Mouse (Mus musculus) gastrocnemius, adult 8-10 months (tissue): ENCODE data around the gene Syce1. TPM values are rescaled to one million over a fixed set of nuclear protein-coding genes. Genes with fewer than 3 reads are reported as not detected.

Experiments used
- DNase-seq, 2 experiments: peaks; one replicate each; pipeline ENCODE4 v3.0.0; 2022; ENCODE audit warnings: low spot score in 2 of 2
- total RNA-seq, 4 experiments: library from RNA; stranded (reverse); gene quantifications; 2 replicates each; pipeline ENCODE4 v1.2.4; 2022

Gene Syce1
- total RNA-seq: not detected

DNA sequence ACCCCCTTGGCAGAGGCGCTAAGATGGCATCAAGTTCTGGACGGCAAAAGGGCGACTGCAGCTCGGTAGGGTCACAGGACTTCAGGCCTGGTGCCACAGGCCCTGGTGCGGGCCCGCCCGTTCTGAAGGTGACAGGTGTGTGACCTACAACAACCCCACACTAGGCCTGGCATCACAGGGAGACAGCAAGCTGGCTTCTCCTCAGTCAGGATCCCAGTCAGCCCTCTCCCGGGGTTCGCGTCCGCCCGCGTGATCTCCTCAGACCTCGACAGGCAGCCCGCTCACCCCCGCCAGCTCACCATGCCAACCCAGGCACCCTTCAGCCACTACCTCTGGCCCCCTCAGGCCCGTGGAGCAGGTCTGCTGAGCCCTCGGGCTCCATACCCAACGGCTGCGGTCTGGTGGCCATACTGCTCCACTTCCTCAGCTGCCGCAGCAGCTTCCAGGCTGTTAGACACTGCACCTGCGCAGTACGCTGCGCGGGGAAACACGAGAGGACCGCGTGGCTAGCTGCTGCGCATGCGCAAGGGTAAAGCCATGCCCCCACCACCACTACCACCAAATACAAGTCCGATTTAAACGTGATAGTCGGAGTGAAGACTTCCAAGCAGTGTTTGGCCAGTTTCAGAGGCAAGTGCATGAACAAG, at the start of gene Syce1:
Syce1 (minus strand) TSS at position 447 of the 647 bp plus-strand sequence.
- no peak for DNase-seq

DNA sequence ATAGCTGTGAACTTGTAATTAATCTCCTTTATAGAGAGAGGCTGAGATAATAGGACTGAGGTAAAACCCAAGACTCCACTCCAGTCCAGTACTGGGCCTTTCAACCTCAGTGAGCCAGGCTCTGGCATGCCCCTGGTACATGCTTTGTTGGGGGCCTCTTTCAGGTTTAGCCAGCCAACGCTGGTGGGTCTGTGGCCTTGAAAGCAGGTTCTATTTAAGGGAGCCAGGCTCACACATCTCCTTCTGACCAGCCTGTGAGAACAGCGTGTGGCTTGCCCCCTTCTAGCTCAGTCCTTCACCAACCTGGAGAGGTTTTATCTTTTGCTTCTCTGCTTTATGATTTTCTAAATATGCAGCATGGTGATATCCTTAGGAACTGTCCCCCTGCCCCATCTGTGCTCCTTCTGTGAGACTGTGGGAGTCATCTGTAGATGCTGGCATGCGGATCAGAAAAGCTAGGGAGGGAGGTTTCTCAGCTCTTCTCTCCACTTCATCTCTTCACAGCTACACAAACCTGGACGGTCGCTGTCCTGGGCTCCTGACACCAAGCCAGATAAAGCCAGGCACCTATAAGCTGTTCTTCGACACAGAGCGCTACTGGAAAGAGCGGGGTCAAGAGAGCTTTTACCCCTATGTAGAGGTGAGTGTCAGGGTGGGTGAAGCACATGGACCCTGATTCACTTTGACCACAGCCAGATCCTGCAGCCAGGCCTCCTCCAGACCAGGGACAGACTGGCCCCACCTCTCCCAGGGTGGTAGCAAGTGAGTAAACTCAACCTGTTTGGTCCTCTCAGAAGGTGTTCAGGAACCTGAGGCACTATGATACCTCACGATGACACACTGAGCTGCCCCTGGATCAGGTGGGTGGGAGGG, 48.8 kb upstream of the Syce1 start:
- DNase-seq: no peak

DNA sequence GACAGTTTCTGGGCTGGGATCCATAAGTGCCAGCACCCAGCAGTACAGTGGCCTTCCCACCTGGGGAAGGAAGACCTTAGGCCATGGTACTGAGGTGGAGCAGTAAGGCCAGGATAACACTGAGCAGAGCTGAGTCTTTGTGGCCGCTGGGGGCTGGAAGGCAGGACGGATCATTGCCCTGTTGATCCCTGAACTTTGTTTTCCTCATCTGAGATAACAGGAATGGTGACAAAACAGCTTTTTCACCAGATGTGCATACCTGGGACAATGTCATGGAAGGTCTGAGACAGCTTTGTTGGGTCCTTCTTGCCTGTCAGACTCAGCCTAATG, 48.1 kb upstream of the Syce1 start:
- no peak for DNase-seq

DNA sequence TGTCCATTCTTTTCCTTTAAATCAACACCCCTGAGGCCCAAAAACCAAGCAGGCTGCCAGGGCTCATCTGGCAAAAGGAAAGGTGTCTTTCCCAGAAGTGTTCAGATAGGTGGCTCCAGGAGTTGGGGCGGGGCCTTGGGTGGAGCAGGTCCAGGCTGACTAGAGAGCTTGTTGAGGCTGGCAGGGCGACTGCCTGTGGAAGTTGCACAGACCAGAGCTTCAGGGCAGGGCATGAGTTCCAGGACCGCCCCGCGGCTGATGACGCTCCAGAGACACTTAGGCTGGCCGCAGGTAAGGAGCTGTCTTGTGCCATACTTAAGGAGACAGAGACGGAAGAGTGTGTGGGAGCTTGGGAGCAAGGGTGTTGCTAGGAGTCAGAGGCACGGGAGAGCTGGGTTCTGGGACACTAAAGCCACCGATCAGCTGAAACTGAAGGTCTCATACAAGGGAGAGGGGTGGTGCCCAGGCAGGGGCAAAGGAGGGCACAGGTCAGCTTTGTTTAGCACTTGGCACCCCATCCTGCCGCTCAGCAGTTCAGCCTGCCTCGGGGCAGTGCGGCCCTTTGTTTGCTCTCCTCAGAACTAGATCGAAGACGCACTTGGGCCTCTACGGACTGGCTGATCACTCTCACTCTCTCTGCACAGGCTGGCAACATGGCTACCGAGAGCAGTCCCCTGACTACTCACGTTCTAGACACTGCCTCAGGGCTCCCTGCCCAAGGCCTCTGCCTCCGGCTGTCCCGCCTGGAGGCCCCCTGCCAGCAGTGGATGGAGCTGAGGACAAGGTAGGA, 47.5 kb upstream of the Syce1 start, which contains the start of gene Urah:
Urah (plus strand) TSS at position 51 of the 790 bp plus-strand sequence.
- no peak for DNase-seq

DNA sequence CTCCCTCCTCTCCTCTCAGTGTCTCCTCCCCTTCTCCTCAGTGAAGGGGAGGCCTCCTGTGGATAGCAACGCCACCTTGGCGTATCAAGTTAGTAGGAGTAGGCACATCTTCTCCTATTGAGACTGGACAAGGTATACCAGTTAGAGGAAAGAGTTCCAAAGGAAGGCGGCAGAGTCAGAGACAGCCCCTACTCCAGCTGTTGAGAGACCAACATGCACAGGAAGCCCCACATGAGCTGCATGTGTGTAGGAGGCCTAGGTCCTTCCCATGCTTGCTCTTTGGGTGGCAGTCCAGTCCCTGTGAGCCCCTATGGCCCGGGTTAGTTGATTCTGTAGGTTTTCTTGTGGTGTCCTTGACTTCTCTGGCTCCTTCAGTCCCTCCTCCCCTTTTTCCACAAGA, 45.7 kb upstream of the Syce1 start:
- DNase-seq: no peak

DNA sequence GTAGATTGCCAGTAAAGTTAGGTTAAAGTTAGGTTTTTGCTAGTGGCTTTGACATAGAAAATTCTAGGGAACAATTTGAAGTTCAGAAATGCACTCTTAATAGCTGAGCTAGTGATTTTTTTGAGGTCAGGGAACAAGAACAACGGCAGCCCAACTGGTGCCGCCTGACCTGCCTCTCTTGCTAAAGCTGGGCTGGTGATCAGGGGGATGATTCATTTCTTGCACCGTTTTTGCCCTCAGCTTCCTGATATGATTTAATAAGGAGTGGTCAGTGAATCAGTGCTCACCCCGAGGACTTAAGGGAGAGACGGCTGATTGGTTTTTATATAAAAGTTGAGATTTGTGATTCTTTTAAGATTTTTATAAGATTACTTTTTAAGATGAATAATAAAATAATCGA, 43.8 kb upstream of the Syce1 start:
- no peak for DNase-seq

DNA sequence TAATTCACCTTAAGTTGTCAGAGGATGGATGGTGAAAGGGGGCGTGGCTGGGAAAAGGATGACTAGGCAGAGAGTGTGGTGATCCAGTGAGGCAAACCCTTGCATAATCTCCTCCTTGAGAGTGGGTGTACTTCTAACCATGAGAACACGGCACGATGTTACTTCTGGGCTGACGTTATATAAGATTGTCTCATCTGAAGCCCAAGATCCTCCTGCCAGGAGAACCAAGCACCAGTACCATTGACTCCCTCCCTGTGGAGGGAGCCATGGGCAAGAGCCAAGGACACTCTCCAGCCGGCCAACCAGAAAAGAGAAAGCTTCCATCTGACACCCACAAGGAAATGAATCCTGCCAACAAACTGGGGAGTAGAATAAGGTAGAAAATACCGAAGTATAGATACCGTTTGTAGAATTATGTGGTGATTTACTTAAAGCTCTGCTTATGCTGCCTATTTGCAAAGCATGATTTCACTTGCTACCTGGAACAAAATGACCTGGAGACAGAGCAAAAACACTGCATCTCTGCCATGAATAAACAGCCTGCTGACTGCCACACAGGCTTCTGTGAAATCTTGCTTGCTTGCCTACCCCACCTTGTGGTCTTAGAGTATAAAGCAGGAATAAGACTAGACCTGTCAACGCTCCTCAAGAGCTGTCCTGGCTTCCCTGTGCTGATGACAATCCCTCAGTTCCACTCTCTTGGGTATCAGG, 40.7 kb upstream of the Syce1 start:
- no peak for DNase-seq

DNA sequence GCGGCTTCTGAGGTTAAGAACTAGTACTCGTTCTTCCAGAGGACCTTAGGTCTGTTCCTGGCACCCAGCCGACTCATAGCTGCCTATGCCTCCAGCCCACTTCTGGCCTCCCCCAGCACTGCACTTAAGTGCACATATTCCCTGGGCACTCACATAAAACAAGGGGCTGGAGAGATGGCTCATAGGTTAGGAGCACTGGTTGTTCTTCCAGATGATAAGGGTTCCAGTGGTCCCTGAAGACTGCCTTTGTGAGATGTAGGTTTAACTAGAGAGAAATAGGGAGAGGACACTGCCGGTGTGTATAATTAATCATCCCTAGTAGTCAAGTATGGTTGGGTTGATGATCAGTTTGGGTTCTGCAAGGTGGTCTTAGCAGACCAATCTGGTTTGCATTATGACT, 35.1 kb upstream of the Syce1 start:
- DNase-seq: no peak

DNA sequence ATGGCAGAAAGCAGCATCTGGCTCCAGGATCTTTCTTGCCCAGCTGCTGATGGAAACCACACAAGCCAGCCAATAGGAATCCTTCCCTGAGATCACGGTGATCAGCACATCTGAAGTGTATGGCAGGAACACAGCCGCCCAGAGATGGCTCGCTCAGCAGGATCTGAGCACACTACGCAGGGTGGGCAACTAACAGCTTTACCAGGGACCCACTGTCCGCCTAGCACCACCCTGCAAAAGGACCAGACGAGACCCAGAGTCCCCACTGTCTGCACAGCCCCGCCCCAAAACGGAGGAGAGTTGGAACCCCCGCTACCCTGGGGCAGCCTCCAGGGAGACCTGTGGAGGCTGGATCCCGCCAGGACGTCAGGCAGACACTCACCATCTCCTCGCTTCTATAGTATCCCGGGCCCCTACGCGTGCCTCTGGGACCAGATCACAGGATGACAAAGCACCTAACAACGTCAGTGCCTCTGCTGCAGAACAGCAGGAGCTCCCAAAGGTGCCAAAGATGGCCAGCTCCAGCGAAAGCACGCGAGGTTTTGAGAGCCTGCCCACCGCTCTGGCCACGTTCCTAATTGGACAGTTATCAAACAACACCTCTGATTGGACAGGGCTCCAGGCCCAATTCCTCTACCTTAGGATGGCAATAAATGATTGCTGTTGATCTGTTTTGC, 34.1 kb upstream of the Syce1 start, which contains the start of gene Zfp941:
Zfp941 (minus strand) TSS at position 526 of the 677 bp plus-strand sequence.
- no peak for DNase-seq

DNA sequence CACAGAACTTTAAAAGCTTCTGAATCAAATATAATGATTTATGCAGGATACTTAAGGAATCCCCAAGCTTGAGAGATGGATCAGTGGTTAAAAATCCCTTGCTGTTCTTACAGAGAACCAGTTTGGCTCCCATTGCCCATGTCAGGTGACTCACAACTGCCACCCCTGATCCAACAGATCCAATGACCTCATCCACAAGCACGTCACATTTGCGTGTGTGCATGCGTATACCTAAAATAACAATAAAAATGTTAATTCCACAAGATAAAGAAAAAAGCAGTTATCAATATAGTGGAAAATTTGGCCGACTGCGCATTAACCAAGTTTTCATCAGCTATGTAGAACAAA, 33.6 kb upstream of the Syce1 start:
- no peak for DNase-seq

DNA sequence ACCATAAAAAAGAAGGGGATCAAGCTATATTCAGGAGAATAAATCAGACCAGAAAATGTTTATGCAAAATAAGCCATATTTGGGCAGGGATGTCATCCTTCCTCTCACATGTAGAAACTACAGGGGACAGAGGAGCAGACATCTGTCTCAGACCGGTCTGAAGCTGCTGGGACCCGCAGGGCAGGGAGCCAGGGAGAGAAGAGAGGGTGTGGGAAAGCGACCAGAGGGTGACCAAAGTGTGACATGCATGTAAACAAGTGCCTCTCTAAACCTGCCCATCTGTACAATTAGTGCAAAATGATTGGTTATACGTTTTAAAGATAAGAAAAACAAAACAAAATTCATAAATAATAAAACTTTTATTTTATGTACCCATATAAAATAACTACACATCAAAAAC, 32.5 kb upstream of the Syce1 start:
- no peak for DNase-seq

DNA sequence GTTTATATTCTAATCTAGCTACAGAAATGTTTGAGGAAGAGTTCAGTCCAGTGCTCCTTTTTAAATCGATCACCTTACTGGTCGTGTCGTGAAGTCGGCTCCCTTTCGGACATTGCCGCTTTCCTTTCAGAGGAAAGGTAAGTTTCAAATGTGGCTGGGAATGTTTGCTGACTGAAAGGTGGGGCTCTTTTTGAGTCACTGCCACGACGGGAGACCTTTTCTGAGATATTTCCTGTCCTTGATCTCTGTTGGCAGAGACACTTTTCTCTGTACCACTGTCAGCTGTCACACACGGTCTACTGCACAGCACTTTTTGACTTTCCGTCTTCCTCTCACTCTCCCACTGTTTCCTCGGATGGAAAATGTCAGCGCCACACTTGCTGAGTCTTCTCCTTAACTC, 25.2 kb upstream of the Syce1 start:
- DNase-seq: no peak

DNA sequence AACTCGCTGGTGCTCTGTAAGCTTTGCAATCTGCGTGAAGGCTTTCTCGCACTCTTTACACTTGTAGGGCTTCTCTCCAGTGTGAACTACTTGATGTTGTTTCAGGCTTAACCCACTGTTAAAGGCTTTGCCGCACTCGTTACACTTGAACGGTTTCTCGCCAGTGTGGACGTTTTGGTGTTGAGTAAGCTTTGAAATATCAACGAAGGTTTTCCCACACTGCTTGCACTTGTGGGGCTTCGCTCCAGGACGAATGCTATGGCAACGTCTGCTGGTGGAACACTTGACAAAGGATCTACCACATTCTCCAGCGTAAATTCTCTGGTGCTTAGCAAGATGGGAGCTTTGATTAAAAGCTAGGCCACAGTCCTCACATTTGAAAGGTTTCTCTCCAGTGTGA, 24.1 kb upstream of the Syce1 start:
- DNase-seq: no peak

DNA sequence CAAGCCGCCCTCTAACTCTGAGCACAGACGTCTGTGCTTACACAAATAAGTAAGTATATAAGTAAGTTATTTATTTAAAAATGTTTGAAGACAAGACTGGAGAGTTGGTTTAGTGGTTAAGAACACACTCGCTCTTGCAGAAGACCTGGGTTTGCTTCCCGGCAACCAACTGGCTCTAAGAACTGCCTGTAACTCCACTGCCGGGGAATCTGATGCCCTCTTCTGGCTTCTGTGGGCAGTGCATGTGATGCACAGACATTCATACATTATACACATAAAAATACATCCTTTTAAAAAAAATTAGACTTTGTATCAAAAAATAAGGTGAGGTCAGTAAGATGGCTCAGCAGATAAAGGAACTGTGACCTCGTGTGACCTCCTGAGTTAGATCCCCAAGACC, 22.8 kb upstream of the Syce1 start:
- DNase-seq: no peak

DNA sequence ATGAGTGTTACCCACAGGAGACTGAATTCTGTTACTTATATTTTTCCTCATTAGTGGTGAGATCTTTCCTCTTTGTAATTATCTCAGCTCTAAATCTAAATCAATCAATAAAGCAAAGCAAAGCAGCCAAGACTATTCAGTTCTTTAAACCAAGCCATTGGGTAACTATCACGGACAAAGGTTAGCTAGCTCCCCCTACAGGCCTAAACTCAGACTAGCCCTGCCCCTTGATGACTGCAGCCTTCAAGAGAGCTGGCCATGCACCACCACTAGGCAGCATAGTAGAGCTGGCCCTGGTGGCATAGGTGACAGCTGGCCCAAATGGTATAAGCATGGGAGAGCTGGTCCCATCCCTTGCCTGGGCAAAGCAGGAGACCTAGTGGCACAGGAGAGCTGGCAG, 18.1 kb upstream of the Syce1 start:
- no peak for DNase-seq

DNA sequence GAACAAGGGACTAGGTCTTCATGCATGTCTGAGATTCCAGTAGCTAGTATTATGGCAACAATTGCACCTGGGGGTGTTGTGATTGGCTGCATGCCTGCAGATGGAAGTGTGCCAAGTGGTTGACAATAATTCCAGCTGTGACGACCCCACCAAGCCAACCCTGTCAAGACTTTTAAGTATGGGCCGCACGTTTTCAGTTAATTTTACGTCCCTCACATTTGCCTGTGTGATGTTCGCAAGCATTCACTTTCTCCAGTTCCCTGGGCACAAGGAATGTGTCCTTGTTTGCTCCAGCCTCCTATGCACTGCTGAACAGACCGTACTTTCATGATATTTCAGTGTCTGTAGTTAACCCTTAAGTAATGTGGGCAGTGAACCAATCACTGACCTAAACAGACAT, 15.0 kb upstream of the Syce1 start:
- DNase-seq: no peak

DNA sequence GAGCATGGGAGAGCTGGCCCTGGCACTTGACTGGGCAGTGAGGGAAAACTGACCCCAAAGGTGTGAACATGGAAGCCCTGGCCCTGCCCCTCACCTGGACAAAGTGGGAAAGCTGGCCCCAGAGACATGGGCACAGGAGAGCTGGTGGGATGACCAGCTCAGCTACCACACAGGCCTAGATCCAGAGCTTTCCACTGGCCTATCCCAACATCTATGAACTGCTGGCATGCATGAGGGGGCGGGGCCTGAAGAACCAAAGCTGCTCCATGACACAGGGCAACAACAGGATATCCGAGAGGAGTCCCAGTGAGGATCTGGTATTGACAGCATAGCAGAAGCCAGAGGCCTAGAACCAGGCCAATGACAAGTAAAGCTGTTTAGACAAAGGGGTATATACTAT, 10.6 kb upstream of the Syce1 start:
- DNase-seq: no peak

DNA sequence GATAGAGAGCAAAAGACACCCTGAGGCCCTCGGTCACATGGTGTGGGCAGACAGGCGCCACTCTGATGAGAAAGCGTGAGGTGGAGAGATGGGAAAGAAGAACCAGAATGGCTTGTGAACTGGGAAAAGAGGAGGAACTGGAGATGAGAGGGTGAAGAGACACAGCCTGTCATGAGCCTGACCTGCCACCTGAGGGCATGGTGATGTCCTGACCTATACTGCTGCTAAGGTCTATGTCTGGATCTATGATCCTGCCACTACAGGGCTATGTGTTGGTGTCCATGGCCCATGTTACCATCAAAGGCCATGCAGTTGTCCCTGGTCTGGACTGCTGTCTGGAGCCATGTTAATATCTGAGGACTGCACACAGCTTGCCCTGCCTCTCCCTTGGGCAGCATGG, 10.0 kb upstream of the Syce1 start:
- DNase-seq: no peak

DNA sequence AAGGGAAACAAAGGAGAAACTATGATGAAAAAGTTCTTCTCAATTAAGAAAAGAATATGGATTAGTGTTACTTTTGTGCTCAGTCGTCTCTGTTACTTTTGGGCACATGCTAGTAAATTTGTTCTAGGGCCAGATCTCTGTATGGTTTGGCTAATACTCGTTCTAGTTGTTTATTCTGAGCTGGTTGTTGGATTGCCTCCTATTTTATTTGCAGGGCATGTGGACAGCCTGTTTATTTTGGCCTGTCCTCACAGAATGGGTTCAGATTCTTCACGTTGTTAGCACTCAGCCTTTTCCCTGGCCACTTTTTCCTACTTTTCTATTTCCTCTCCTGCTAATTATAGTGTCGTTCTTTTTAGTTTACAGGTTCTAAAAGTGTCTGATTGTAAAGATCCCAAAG, 5.9 kb upstream of the Syce1 start:
- no peak for DNase-seq

DNA sequence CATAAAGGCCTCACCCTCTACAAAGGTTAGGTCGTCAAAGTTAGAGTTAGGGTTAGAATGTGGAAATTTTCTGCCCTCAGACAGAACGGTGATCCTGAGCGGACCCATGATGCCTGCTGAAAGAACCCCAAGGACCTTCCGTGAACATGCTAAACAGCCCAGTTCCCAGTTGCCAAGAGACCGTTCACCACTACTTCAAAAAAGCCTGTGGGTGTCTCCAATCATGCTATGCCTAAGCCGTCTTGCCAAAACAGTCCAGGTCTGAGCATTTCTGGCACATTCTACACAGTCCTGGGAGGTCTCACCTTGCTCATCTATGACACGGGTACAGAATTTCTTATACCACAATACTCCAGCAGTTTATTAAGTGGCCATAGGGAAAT, 392 bp upstream of the Syce1 start:
- no peak for DNase-seq

DNA sequence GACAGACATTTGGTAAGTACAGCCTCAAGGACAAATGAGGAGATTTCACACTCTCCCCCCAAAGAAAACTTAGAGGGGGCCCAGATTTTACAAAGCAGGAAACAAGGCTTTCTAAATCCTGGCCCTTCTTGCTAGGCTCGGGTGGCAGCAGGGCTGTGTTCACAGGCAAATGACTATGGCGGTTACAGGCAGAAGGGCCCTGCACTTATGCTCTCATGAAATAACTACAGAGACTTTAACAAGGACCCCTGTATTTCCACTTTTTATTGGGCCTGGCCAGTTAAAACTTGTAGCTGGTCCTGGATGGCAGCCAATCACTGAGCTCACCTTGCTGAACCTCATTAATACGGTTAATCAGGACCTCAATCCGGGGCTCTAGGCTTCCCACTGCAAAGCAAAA, 7.1 kb downstream of the Syce1 start:
- DNase-seq: no peak
